Mouse (Mus musculus) midbrain, embryonic 13.5 days (tissue): ENCODE results near the gene Srsf2. TPM values are rescaled to one million over a fixed set of nuclear protein-coding genes. Genes with fewer than 3 reads are reported as not detected.
A peak's percentile ranks its signal among the peaks of the same experiment; 100 is the strongest.

ENCODE experiments used
- ATAC-seq: fragments of 200-750 bp; cut with Nextera tagmentation; 2 replicates; pipeline ENCODE4 v1.8.0; 2017; ENCODE audit warnings: mild to moderate bottlenecking, moderate TSS enrichment, moderate library complexity
- H3K27ac ChIP-seq: fragments of 300-500 bp; sonication (generic); 2 replicates; pipeline ENCODE4 v1.5.1; 2015; ENCODE audit warnings: inconsistent platforms, mild to moderate bottlenecking, moderate library complexity
- H3K27me3 ChIP-seq: fragments of 300-500 bp; sonication (generic); 2 replicates; pipeline ENCODE4 v1.6.1; 2015; ENCODE audit warnings: mild to moderate bottlenecking, inconsistent platforms
- H3K36me3 ChIP-seq: fragments of 300-500 bp; sonication (generic); 2 replicates; pipeline ENCODE4 v1.6.1; 2015; ENCODE audit warnings: mild to moderate bottlenecking, inconsistent platforms
- H3K4me1 ChIP-seq: fragments of 300-500 bp; sonication (generic); replicated peaks from 2 replicates; pipeline ENCODE4 v1.6.1; 2015; ENCODE audit warnings: inconsistent platforms
- H3K4me2 ChIP-seq: fragments of 300-500 bp; sonication (generic); replicated peaks from 2 replicates; pipeline ENCODE4 v1.6.1; 2015; ENCODE audit warnings: moderate library complexity, mild to moderate bottlenecking, inconsistent platforms
- H3K4me3 ChIP-seq: fragments of 300-500 bp; sonication (generic); replicated peaks from 2 replicates; pipeline ENCODE4 v1.5.1; 2015; ENCODE audit warnings: mild to moderate bottlenecking, inconsistent platforms
- H3K9ac ChIP-seq: fragments of 300-500 bp; sonication (generic); replicated peaks from 2 replicates; pipeline ENCODE4 v1.6.1; 2015; ENCODE audit warnings: mild to moderate bottlenecking, inconsistent platforms
- H3K9me3 ChIP-seq: fragments of 300-500 bp; sonication (generic); 2 replicates; pipeline ENCODE4 v1.6.1; 2016; ENCODE audit warnings: mild to moderate bottlenecking, inconsistent platforms
- WGBS: fragments of 180-500 bp; shearing (Covaris S2); methylation state at CpG from one replicate; pipeline ENCODE4 v1.1.7; 2015; 5-methylcytosine and 5-hydroxymethylcytosine counted together
- polyA plus RNA-seq: library from polyadenylated mRNA; unstranded; fragments of >200 nt; fragmentation: Nextera tagmentation; extraction: Ambion mirVana; gene quantifications from 2 replicates; pipeline ENCODE4 v1.2.1, GENCODE M21; 2015

Srsf2 gene
- polyA plus RNA-seq, 1 experiment from 2014 or later = 659 TPM

- ATAC-seq = no peak
These were observed 30.3 kb downstream of the Srsf2 start for GRCm38 (mm10) chr11:116822626-116823025.

GRCm38 (mm10) chr11:116822215-116822614 is 30.7 kb downstream of the Srsf2 start:
- no peak for ATAC-seq
- WGBS = 54% methylated on average over 10 of the region's 10 CpGs
- no peak overlapping the region for H3K27ac ChIP-seq

More at GRCm38 (mm10) chr11:116822626-116823025, 30.3 kb downstream of the Srsf2 start:
- H3K27ac ChIP-seq = no peak overlapping the region
- 88% methylated on average over 10 of the region's 10 CpGs for WGBS
- H3K36me3 ChIP-seq = no peaks in the 10 kb centered on the region
- H3K4me2 ChIP-seq = no peak overlapping the region
- H3K9ac ChIP-seq = no peak overlapping the region
- peaks cover 49% of the 10 kb centered on the region for H3K4me1 ChIP-seq
- no peaks in the 10 kb centered on the region for H3K27me3 ChIP-seq
- no peak overlapping the region for H3K4me3 ChIP-seq
- H3K9me3 ChIP-seq = no peaks in the 10 kb centered on the region

DNA sequence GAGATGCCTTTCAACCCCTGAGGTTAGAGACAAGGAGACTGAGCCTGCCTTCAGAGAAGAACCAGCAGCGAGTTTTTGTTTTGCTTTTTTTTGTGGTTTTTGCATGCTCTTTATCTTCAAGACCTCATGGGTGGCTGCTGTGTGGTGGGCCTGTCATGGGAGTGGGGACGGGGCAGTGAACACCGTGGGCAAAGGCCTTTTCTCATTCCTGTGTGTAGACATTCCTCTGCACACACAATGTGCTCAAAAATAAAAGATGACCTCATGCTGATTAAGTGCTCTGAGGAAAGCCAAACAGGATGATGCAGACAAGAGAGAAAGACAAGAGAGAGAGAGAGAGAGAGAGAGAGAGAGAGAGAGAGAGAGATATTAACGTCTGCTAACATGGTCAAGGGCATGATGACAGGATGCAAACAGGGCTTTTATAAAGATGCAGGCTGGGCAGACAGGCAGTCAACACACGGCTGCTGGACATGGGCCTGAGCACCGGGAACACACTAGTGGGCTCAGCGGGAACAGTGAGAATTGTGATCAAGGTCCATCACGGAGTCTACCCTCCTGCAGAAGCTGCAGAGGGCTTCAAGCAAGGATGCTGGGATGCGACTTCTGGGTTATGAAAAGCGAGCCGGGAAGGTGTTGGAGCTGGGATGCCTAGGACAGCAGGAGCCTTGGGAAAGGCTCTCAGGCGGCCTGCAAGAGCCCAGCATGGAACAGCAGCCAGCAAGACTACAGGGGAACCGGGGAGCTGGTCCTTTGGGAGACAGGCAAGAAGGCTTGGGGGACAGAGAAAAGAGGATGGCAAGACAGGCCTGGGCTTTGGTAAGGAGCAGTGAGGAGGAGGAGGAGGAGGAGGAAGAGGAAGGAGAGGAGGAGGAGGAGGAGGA is 31.6 kb downstream of the Srsf2 start:
- 48% methylated on average over 13 of the region's 13 CpGs for WGBS
- no peak overlapping the region for H3K9ac ChIP-seq

More at GRCm38 (mm10) chr11:116822215-116822614, 30.7 kb downstream of the Srsf2 start:
- Histone ChIP-seq H3K36me3 (no peaks in the 10 kb centered on the region), H3K4me2 (no peak overlapping the region), H3K4me3 (no peak overlapping the region), H3K9me3 (no peaks in the 10 kb centered on the region), H3K4me1 (peaks cover 45% of the 10 kb centered on the region), H3K9ac (no peak overlapping the region), H3K27me3 (no peaks in the 10 kb centered on the region)

GRCm38 (mm10) chr11:116819932-116820593 is 32.8 kb downstream of the Srsf2 start:
- no peak overlapping the region for H3K4me3 ChIP-seq
- H3K4me1 ChIP-seq = peaks cover 34% of the 10 kb centered on the region
- no peak overlapping the region for H3K9ac ChIP-seq
- no peak overlapping the region for H3K4me2 ChIP-seq
- 96% methylated on average over 5 of the region's 5 CpGs for WGBS
- no peak overlapping the region for H3K27ac ChIP-seq
- H3K36me3 ChIP-seq = no peaks in the 10 kb centered on the region
- ATAC-seq = no peak
- no peaks in the 10 kb centered on the region for H3K9me3 ChIP-seq
- no peaks in the 10 kb centered on the region for H3K27me3 ChIP-seq

More for the DNA sequence above, 31.6 kb downstream of the Srsf2 start:
- no peak overlapping the region for H3K4me2 ChIP-seq
- H3K9me3 ChIP-seq = no peaks in the 10 kb centered on the region
- no peaks in the 10 kb centered on the region for H3K36me3 ChIP-seq
- no peak overlapping the region for H3K27ac ChIP-seq
- no peak for ATAC-seq
- H3K27me3 ChIP-seq = no peaks in the 10 kb centered on the region
- peaks cover 36% of the 10 kb centered on the region for H3K4me1 ChIP-seq
- H3K4me3 ChIP-seq = no peak overlapping the region

GRCm38 (mm10) chr11:116818722-116819121 is 34.2 kb downstream of the Srsf2 start:
- H3K4me3 ChIP-seq = no peak overlapping the region
- H3K9ac ChIP-seq = no peak overlapping the region
- H3K36me3 ChIP-seq = no peaks in the 10 kb centered on the region
- no peak overlapping the region for H3K4me2 ChIP-seq
- 78% methylated on average over 8 of the region's 8 CpGs for WGBS
- H3K27ac ChIP-seq = no peak overlapping the region
- H3K9me3 ChIP-seq = no peaks in the 10 kb centered on the region
- no peaks in the 10 kb centered on the region for H3K27me3 ChIP-seq
- H3K4me1 ChIP-seq = peaks cover 44% of the 10 kb centered on the region
- no peak for ATAC-seq

- H3K27me3 ChIP-seq = no peaks in the 10 kb centered on the region
- H3K4me1 ChIP-seq = peaks cover 55% of the 10 kb centered on the region
- H3K9me3 ChIP-seq = no peaks in the 10 kb centered on the region
- ATAC-seq = no peak
- H3K27ac ChIP-seq = no peak overlapping the region
- H3K4me3 ChIP-seq = no peak overlapping the region
- no peak overlapping the region for H3K9ac ChIP-seq
- no peaks in the 10 kb centered on the region for H3K36me3 ChIP-seq
- no peak overlapping the region for H3K4me2 ChIP-seq
- 91% methylated on average over 5 of the region's 5 CpGs for WGBS
These were observed 35.3 kb downstream of the Srsf2 start for GRCm38 (mm10) chr11:116817567-116817966.

DNA sequence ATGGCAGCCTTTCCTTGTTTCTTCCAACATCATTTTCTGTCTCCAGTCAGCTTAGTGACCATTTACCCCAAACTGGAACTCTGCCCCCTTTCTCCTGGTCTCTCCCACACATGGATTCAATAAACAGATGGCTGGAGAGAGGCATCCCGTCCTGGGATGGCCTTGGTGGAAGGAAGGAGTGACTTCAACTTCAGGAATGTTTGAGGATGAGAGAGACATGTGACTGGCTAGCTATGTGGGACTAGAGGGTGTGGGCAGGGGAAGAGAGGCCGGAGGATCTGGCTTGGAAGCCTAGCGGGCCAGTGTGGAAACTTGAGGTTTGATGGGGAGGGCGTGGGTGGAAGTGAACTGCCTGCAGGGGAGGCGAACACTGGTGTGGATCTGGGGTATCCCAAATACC is 36.1 kb downstream of the Srsf2 start:
- Histone ChIP-seq H3K9ac (no peak overlapping the region), H3K4me1 (peaks cover 55% of the 10 kb centered on the region), H3K9me3 (no peaks in the 10 kb centered on the region), H3K27ac (no peak overlapping the region), H3K4me3 (no peak overlapping the region), H3K27me3 (no peaks in the 10 kb centered on the region), H3K36me3 (no peaks in the 10 kb centered on the region), H3K4me2 (no peak overlapping the region)
- WGBS = 85% methylated on average over 5 of the region's 5 CpGs
- no peak for ATAC-seq

- no peaks in the 10 kb centered on the region for H3K9me3 ChIP-seq
- peaks cover 56% of the 10 kb centered on the region for H3K4me1 ChIP-seq
- peak overlapping the region; percentile 50 for H3K9ac ChIP-seq
- no peak for ATAC-seq
- H3K4me2 ChIP-seq = peak overlapping the region; percentile 56
- no peaks in the 10 kb centered on the region for H3K27me3 ChIP-seq
- peak overlapping the region; percentile 98 for H3K27ac ChIP-seq
- H3K36me3 ChIP-seq = no peaks in the 10 kb centered on the region
- no peak overlapping the region for H3K4me3 ChIP-seq
- 17% methylated on average over 7 of the region's 7 CpGs for WGBS
These were observed 37.9 kb downstream of the Srsf2 start for GRCm38 (mm10) chr11:116814884-116815415.

- Histone ChIP-seq H3K36me3 (no peaks in the 10 kb centered on the region), H3K4me1 (peaks cover 59% of the 10 kb centered on the region), H3K4me3 (no peak overlapping the region), H3K27ac (peak overlapping the region; percentile 98), H3K4me2 (peak overlapping the region; percentile 56), H3K27me3 (no peaks in the 10 kb centered on the region), H3K9me3 (no peaks in the 10 kb centered on the region), H3K9ac (peak overlapping the region; percentile 50)
- no peak for ATAC-seq
- WGBS = 2% methylated on average over 20 of the region's 20 CpGs
These were observed 38.6 kb downstream of the Srsf2 start for GRCm38 (mm10) chr11:116814076-116814883.

DNA sequence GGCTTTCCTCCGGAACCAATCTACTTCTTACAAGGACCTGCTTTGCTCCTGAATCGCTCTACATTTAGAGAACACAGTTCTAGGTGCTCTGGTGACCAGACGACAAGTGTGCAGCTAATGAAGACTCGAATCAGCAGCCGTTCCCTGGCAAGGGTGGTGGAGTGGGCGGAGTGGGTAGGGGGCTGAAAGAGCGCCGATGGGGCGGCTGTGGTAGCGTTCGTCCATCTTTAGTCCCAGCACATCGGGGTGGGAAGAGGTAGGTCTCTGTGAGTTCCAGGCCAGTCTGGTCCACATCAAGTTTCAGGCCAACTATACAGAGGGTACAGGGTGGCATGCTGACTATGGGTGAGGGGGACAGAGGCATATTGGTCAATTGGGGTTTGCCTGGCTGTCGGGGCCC is 39.3 kb downstream of the Srsf2 start:
- Histone ChIP-seq H3K4me3 (no peak overlapping the region), H3K4me1 (peaks cover 64% of the 10 kb centered on the region), H3K27me3 (no peaks in the 10 kb centered on the region), H3K27ac (peak overlapping the region; percentile 98), H3K9ac (peak overlapping the region; percentile 50), H3K36me3 (no peaks in the 10 kb centered on the region), H3K4me2 (peak overlapping the region; percentile 56), H3K9me3 (no peaks in the 10 kb centered on the region)
- ATAC-seq = no peak
- 71% methylated on average over 13 of the region's 13 CpGs for WGBS

DNA sequence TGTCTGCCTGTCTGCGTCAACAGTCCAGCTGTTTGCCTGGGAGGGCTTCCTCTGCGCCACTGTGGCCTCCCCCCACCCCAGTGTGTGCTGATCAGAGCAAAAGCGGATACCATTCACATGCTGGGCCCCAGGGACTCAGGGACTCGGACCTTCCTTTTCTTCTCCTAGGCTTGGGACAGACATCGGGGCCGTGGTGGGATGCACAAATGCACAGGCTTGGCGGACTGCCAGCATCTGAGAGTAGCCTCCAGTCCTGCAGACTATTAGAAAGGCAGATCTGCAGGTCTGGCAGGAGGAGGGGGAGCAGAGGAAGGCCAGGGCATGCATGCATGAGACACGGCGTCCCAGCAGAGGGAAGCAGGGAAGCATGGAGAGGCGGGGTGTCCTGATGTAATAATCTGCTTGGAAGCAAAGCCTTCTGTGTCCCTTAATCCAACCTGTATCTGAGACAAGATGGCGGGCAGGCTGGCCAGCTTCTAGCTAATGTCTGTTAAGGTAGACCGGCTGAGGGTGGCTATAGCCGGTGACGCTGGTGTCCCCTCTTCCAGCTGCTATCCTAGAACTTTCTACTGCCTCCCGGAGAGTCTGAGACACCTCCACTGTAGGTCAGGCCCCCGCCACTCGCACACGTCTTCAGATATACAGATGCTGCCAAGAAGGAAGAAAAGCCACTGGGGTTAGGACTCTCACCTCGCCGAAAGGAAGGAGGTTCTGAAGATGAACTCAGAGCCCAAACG is 39.9 kb downstream of the Srsf2 start:
- ATAC-seq = peak; percentile 44
- Histone ChIP-seq H3K4me1 (peaks cover 70% of the 10 kb centered on the region), H3K4me3 (no peak overlapping the region), H3K36me3 (no peaks in the 10 kb centered on the region), H3K27ac (peak overlapping the region; percentile 98), H3K9me3 (no peaks in the 10 kb centered on the region), H3K4me2 (peak overlapping the region; percentile 56), H3K9ac (peak overlapping the region; percentile 50), H3K27me3 (no peaks in the 10 kb centered on the region)
- WGBS = 33% methylated on average over 21 of the region's 21 CpGs
